Mouse (Mus musculus) bone marrow, adult 2 months (tissue): ENCODE results near the gene Gpr183. TPM values are rescaled to one million over a fixed set of nuclear protein-coding genes. Genes with fewer than 3 reads are reported as not detected.

Experiments
- H3K27ac ChIP-seq: fragments of 200-500 bp; 2 replicates; pipeline ENCODE4 v1.5.1; 2012; ENCODE audit warnings: low read depth, mild to moderate bottlenecking, control low read depth, inconsistent platforms, low read length; ENCODE audit not compliant: control insufficient read depth, poor library complexity, insufficient read depth
- H3K4me1 ChIP-seq: fragments of 200-500 bp; 2 replicates; pipeline ENCODE4 v1.6.1; 2011; ENCODE audit warnings: low read length; ENCODE audit not compliant: control insufficient read depth, insufficient read depth
- H3K4me3 ChIP-seq: fragments of 200-500 bp; replicated peaks from 2 replicates; pipeline ENCODE3; 2011; ENCODE audit warnings: mild to moderate bottlenecking, low read depth, low read length, control low read depth; ENCODE audit not compliant: control insufficient read depth
- CTCF ChIP-seq: fragments of 200-500 bp; IDR thresholded peaks from 2 replicates; pipeline ENCODE4 v1.5.1; 2011; ENCODE audit warnings: low read length, control low read depth; ENCODE audit not compliant: control insufficient read depth, insufficient read depth
- POLR2A ChIP-seq: fragments of 200-500 bp; IDR thresholded peaks from 2 replicates; pipeline ENCODE4 v1.6.1; 2011; ENCODE audit warnings: low read depth, mild to moderate bottlenecking, control low read depth, low read length, borderline replicate concordance; ENCODE audit not compliant: control insufficient read depth
- WGBS: fragments of 180-500 bp; shearing (Covaris S2); methylation state at CpG from one replicate; pipeline ENCODE4 v1.1.7; 2018; 5-methylcytosine and 5-hydroxymethylcytosine counted together
- polyA plus RNA-seq: library from polyadenylated mRNA; stranded (reverse); fragments of >200 nt; gene quantifications from 2 replicates; pipeline ENCODE4 v1.2.4, GENCODE M21; 2011; ENCODE audit warnings: low replicate concordance; ENCODE audit not compliant: missing spikeins, insufficient read depth, insufficient read length

Gpr183 gene
- polyA plus RNA-seq, 1 experiment, result 1.5 TPM

DNA sequence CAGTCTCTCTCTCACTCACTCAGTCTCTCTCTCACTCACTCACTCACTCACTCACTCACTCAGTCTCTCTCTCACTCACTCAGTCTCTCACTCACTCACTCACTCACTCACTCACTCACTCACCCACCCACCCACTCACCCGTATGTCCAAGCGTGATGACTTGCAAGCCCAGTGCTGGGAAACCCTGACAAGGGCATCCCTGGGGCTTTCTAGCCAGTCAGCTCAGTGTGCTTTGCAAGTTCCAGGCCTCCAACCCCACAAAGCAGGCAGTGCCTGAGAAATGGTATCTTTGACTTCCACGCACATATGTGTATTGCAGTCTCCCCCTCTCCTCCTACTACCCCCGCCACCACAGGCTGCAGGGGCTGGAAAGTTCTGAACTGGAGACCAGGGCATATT lies 43.0 kb downstream of the Gpr183 start:
- WGBS, result 81% methylated on average over 4 of the region's 4 CpGs
- H3K4me3 ChIP-seq, result no peak overlapping the region
- TF ChIP-seq CTCF (no peak), POLR2A (no peak)

DNA sequence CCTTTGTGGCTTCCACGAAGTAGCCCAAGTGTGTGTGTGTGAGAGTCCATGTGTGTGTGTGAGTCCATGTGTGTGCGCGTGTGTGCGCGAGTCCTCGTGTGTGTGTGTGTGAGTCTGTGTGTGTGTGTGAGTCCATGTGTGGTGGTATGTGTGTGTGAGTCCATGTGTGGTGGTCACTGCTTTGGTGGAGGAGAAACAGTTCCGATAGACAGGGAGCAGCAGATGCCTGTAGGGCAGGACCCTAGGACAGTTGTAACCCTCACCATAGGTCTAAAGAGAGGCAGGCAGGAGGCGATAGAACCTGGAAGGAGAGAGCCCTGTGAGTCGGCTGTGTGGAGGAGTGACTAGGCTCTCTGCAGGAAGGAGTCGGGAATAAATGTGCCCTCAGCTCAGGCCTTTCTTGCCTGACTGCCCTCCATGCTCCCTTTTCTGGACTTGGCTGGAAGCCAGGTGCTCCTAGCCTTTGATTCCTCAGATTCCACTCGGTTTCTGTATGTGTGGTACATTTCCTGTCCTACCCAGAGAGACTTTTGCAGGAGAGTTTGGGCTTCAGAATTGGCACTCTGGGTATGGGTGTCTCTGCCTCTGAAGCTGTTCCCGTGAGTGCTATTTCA lies 44.4 kb downstream of the Gpr183 start:
- Histone ChIP-seq H3K27ac (no peak overlapping the region), H3K4me3 (no peak overlapping the region), H3K4me1 (peaks cover 1% of the 10 kb centered on the region)
- TF ChIP-seq POLR2A (no peak), CTCF (peak; percentile 8; the same call in 1 of the 2 replicates)
- 89% methylated on average over 12 of the region's 12 CpGs for WGBS

More for the DNA sequence above, 43.0 kb downstream of the Gpr183 start:
- H3K4me1 ChIP-seq, result no peaks in the 10 kb centered on the region; the same call in 1 of the 2 replicates
- H3K27ac ChIP-seq, result no peak overlapping the region

DNA sequence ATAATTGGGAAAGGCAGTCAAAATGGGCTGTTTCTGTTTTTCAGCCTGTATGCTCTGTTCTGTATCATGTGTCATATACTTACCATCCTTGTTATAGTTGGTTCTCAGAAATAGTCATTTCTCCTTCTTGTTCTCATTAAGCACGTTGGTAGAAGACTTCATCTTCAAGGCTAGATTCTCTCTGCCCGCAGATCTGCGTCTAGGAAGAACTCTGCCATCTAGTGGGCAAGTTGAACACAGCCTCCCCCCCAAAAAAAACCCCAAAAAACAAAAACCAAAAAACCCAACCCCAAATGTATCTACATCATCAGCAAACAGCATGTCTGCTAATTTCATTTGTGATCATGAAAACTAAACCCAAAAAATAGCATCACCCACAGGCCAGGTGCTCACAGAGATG lies 45.2 kb downstream of the Gpr183 start:
- WGBS, result 4% methylated on average over 3 of the region's 3 CpGs
- Histone ChIP-seq H3K27ac (no peak overlapping the region), H3K4me3 (no peak overlapping the region), H3K4me1 (peaks cover 1% of the 10 kb centered on the region)
- no peak for TF ChIP-seq POLR2A
- TF ChIP-seq CTCF, result peak; percentile 59; the same call in 1 of the 2 replicates

- Histone ChIP-seq H3K27ac (no peak overlapping the region), H3K4me1 (peaks cover 1% of the 10 kb centered on the region), H3K4me3 (no peak overlapping the region)
- TF ChIP-seq CTCF (no peak), POLR2A (no peak)
- 75% methylated on average over 3 of the region's 3 CpGs for WGBS
Observed at GRCm38 (mm10) chr14:121918266-121918665, 46.7 kb downstream of the Gpr183 start.

GRCm38 (mm10) chr14:121916311-121917094 lies 48.5 kb downstream of the Gpr183 start:
- 42% methylated on average over 6 of the region's 6 CpGs for WGBS
- Histone ChIP-seq H3K27ac (peak overlapping the region; percentile 83), H3K4me1 (peaks cover 1% of the 10 kb centered on the region), H3K4me3 (no peak overlapping the region)
- TF ChIP-seq POLR2A, result no peak
- no peak for TF ChIP-seq CTCF

GRCm38 (mm10) chr14:121915621-121916020 lies 49.4 kb downstream of the Gpr183 start, which contains the start of gene Gpr18:
TSS of gene Gpr18 (minus strand) at chr14:121915781.
- peak within 1 kb of the TSS; percentile 83 for H3K27ac ChIP-seq
- H3K4me3 ChIP-seq, result peak within 1 kb of the TSS; percentile 60
- peaks cover 1% of the 10 kb centered on the region for H3K4me1 ChIP-seq
- WGBS, result 9% methylated on average over 8 of the region's 8 CpGs
- no peak for TF ChIP-seq CTCF
- TF ChIP-seq POLR2A, result peak; percentile 27; the same call in 1 of the 2 replicates

DNA sequence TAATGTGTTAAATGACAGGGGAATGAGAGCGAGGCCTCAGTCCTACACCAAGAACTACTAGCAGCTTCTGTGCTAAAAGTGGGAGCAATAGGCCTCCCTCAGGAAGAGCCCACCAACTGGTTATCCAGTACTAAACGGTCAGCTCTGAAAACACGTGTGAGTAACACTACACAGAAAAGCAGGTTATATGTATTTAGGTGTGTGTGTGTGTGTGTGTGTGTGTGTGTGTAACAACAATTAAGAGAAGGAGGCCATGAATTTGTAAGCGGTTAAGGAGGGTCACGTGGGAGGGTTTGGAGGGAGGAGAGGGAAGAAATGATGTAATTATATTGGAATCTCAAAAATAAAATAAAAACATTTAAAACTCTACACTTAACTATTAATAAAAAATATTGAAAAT lies 49.9 kb downstream of the Gpr183 start:
- Histone ChIP-seq H3K4me1 (peaks cover 1% of the 10 kb centered on the region), H3K27ac (no peak overlapping the region; the same call in 1 of the 2 replicates), H3K4me3 (peak overlapping the region; percentile 15)
- TF ChIP-seq CTCF, result no peak
- no peak for TF ChIP-seq POLR2A
- WGBS, result 65% methylated on average over 5 of the region's 5 CpGs

GRCm38 (mm10) chr14:121912501-121912900 lies 52.5 kb downstream of the Gpr183 start:
- Histone ChIP-seq H3K4me3 (no peak overlapping the region), H3K4me1 (peaks cover 1% of the 10 kb centered on the region), H3K27ac (no peak overlapping the region)
- no peak for TF ChIP-seq POLR2A
- no peak for TF ChIP-seq CTCF
- 94% methylated on average over 7 of the region's 7 CpGs for WGBS

- TF ChIP-seq CTCF, result no peak
- no peak for TF ChIP-seq POLR2A
- Histone ChIP-seq H3K4me3 (no peak overlapping the region), H3K27ac (no peak overlapping the region), H3K4me1 (peaks cover 7% of the 10 kb centered on the region)
- 71% methylated on average over 6 of the region's 6 CpGs for WGBS
Observed at GRCm38 (mm10) chr14:121909868-121910267, 55.1 kb downstream of the Gpr183 start.
